Mouse (Mus musculus): ENCODE results near the gene Slc24a2. TPM values are rescaled to one million over a fixed set of nuclear protein-coding genes. Genes with fewer than 3 reads are reported as not detected.
A peak's percentile ranks its signal among the peaks of the same experiment; 100 is the strongest.

Gene Slc24a2
- polyA plus RNA-seq, 1 experiment: not detected

DNA sequence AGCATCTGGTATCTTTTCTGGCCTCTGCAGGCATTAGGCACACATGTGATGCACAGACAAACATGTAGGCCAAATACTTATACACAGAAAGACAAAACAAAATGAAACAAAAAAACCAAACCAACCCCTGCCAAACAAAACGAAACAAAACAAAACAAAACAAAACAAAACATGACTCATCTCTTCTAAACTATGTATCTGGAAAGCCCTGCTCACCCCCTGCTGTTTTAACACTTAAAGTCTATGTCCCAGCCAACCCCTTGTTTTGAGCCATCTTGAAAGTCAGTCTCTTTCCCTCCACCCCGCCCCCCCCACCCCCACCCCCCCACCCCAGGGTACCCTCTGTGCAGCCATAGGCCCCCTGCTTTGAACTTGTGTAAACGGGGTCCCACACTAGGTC, 293.6 kb downstream of the Slc24a2 start:
- no peaks in the 10 kb centered on the region for H3K36me3 ChIP-seq (ENCODE audit: control insufficient read depth, insufficient read depth)
- no peak overlapping the region for H3ac ChIP-seq (ENCODE audit: control insufficient read depth, insufficient read length, low read depth)
- no peaks in the 10 kb centered on the region for H3K79me3 ChIP-seq (ENCODE audit: low read depth)
- no peak overlapping the region for H3K4me3 ChIP-seq (ENCODE audit: insufficient read depth, poor library complexity, severe bottlenecking)
- H3K27me3 ChIP-seq (ENCODE audit: control insufficient read depth, insufficient read depth, insufficient read length): no peaks in the 10 kb centered on the region
- no peaks in the 10 kb centered on the region for H3K79me2 ChIP-seq (ENCODE audit: control insufficient read depth, insufficient read depth)
- no peak for TF ChIP-seq CEBPB (IDR thresholded peaks at IDR 0.05; ENCODE audit: low read depth)
- no peak for TF ChIP-seq USF1 (IDR thresholded peaks at IDR 0.05; ENCODE audit: low read depth)
- TF ChIP-seq CTCF (IDR thresholded peaks at IDR 0.05; ENCODE audit: control insufficient read depth, insufficient read depth, insufficient read length): no peak
- no peak for TF ChIP-seq MYOD1 (IDR thresholded peaks at IDR 0.05; ENCODE audit: control insufficient read depth, insufficient read length, low read depth)
- TF ChIP-seq MAX (IDR thresholded peaks at IDR 0.05): no peak
- no peak for TF ChIP-seq FOSL1 (IDR thresholded peaks at IDR 0.05; ENCODE audit: insufficient read depth, low read length, poor library complexity, severe bottlenecking)

GRCm38 (mm10) chr4:86936217-86936616, 294.1 kb downstream of the Slc24a2 start:
- Histone ChIP-seq H3K4me3 (ENCODE audit: insufficient read depth, poor library complexity, severe bottlenecking) (no peak overlapping the region), H3K79me2 (ENCODE audit: control insufficient read depth, insufficient read depth) (no peaks in the 10 kb centered on the region), H3ac (ENCODE audit: control insufficient read depth, insufficient read length, low read depth) (no peak overlapping the region), H3K79me3 (ENCODE audit: low read depth) (no peaks in the 10 kb centered on the region), H3K36me3 (ENCODE audit: control insufficient read depth, insufficient read depth) (no peaks in the 10 kb centered on the region), H3K27me3 (ENCODE audit: control insufficient read depth, insufficient read depth, insufficient read length) (no peaks in the 10 kb centered on the region)
- TF ChIP-seq CEBPB (IDR thresholded peaks at IDR 0.05; ENCODE audit: low read depth) (no peak), USF1 (IDR thresholded peaks at IDR 0.05; ENCODE audit: low read depth) (peak; percentile 64), CTCF (IDR thresholded peaks at IDR 0.05; ENCODE audit: control insufficient read depth, insufficient read depth, insufficient read length) (no peak), MAX (IDR thresholded peaks at IDR 0.05) (no peak), FOSL1 (IDR thresholded peaks at IDR 0.05; ENCODE audit: insufficient read depth, low read length, poor library complexity, severe bottlenecking) (no peak)
